Mouse (Mus musculus): Measurements from ENCODE around the gene Ehd3.

DNA sequence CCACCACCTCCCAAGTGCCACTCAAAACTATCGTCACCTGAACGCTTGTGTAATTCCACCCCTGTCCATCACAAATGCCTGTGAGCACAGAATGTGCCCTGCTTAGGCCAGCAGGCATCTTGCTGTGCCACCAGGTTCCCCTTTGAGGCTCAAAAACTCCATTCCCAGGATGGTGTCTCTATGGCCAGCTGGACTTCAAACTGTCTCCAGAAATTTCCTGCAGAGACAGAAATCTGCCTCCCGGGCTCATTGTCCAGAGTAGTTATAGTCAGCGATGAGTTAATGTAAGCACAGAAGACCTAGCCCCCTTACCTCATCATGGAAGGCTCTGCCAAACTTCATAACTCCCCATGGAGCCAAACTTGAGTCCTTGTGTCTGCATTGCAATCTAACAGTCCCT, 33.3 kb downstream of the Ehd3 start:
- TF ChIP-seq CTCF (IDR thresholded peaks at IDR 0.05; ENCODE audit: low read depth, low read length) (no peak), POLR2A (IDR thresholded peaks at IDR 0.05; ENCODE audit: extremely low read depth, insufficient read depth, low read length) (no peak)

All from liver, adult 2 months (tissue).